Mouse (Mus musculus) midbrain, embryonic 11.5 days (tissue): ENCODE measurements around the gene S100z. TPM values are rescaled to one million over a fixed set of nuclear protein-coding genes. Genes with fewer than 3 reads are reported as not detected.

ENCODE experiments used
- ATAC-seq: fragments of 200-750 bp; cut with Nextera tagmentation; 2 replicates; pipeline ENCODE4 v1.8.0; 2017; ENCODE audit warnings: moderate TSS enrichment, moderate library complexity; ENCODE audit not compliant: low FRiP score
- DNase-seq: peaks from one replicate; pipeline ENCODE4 v3.0.0; 2015; ENCODE audit warnings: low spot score; ENCODE audit errors: missing footprints
- H3K27ac ChIP-seq: fragments of 300-500 bp; sonication (generic); 2 replicates; pipeline ENCODE4 v1.5.1; 2014; ENCODE audit warnings: low read depth, low read length
- H3K27me3 ChIP-seq: fragments of 300-500 bp; sonication (generic); 2 replicates; pipeline ENCODE4 v1.6.1; 2014; ENCODE audit warnings: mild to moderate bottlenecking, low read length, moderate library complexity, mixed read lengths; ENCODE audit not compliant: control insufficient read depth, insufficient read depth
- H3K36me3 ChIP-seq: fragments of 300-500 bp; sonication (generic); 2 replicates; pipeline ENCODE4 v1.6.1; 2014; ENCODE audit warnings: mild to moderate bottlenecking, low read length, moderate library complexity, mixed read lengths; ENCODE audit not compliant: control insufficient read depth, insufficient read depth
- H3K4me1 ChIP-seq: fragments of 300-500 bp; sonication (generic); 2 replicates; pipeline ENCODE4 v1.6.1; 2014; ENCODE audit warnings: low read length; ENCODE audit not compliant: control insufficient read depth, insufficient read depth
- H3K4me2 ChIP-seq: fragments of 300-500 bp; sonication (generic); 2 replicates; pipeline ENCODE4 v1.6.1; 2014; ENCODE audit warnings: mild to moderate bottlenecking, moderate library complexity
- H3K4me3 ChIP-seq: fragments of 300-500 bp; sonication (generic); 2 replicates; pipeline ENCODE4 v1.5.1; 2014; ENCODE audit warnings: low read depth, low read length
- H3K9ac ChIP-seq: fragments of 300-500 bp; sonication (generic); 2 replicates; pipeline ENCODE4 v1.6.1; 2014; ENCODE audit warnings: low read length
- H3K9me3 ChIP-seq: fragments of 300-500 bp; sonication (generic); 2 replicates; pipeline ENCODE4 v1.6.1; 2016; ENCODE audit warnings: low read length; ENCODE audit not compliant: control insufficient read depth
- WGBS: fragments of 180-500 bp; shearing (Covaris S2); extraction: QIAGEN DNeasy Blood & Tissue Kit; methylation state at CpG from one replicate; pipeline ENCODE4 v1.1.7; 2014; 5-methylcytosine and 5-hydroxymethylcytosine counted together
- polyA plus RNA-seq: library from polyadenylated mRNA; unstranded; fragments of >200 nt; fragmentation: Nextera tagmentation; extraction: Ambion mirVana; gene quantifications from 2 replicates; pipeline ENCODE4 v1.2.1, GENCODE M21; 2014

Gene S100z
- polyA plus RNA-seq, 1 experiment from 2014 or later, result not detected

DNA sequence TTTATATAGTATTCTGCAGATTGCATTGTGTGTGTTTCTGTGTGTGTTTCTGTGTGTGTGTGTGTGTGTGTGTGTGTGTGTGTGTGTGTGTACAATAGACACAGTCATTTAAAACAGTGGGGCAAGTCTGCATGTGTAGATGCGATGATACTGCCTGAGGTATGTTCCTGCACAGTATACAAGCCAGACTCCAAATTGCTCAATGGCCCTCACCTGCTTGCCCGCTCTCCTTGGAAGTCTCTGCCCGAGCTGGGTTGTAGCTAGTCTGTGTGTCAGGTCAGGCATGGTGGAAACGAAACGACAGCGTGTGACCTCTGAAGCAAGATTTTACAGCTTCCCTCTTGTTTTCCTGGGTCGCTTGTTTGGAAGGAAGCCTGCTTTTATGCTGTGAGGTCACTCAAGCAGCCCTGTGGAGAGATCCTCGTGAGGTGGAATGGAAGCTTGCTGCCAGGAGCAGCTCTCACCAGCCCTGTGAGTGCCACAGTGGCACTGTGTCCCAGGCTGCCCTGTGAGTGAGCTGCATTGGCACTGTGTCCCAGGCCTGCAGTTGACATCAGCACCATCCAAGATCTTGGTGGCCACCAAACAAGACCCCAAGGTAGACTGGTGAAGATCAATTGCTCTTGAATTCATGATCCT is 24.9 kb upstream of the S100z start:
- Histone ChIP-seq H3K27ac (no peak overlapping the region), H3K9me3 (no peaks in the 10 kb centered on the region), H3K4me1 (no peaks in the 10 kb centered on the region), H3K4me2 (no peak overlapping the region), H3K27me3 (no peaks in the 10 kb centered on the region), H3K9ac (no peak overlapping the region), H3K4me3 (no peak overlapping the region), H3K36me3 (no peaks in the 10 kb centered on the region)
- 85% methylated on average over 8 of the region's 8 CpGs for WGBS
- DNase-seq, result no peak
- no peak for ATAC-seq

DNA sequence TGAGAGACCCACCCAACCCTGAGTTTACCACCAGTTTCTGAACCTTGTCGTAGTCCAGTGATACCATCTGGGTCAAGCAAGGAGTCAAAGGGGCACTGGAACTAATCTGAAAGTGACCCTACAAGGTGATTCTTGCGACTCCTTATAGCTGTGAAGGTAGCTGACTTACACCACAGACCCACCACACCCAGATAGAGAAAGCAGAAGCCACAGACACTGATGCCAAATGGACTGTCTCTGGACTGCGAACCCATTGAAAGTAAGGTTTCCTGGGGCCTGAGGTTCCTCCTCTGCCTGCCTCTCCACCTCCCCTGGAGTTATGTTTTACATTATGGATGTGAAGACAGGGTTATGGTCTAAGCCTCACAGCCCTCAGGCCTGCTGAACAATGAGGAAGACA is 18.1 kb upstream of the S100z start:
- DNase-seq (no peak), ATAC-seq (no peak)
- no peaks in the 10 kb centered on the region for H3K27me3 ChIP-seq
- no peak overlapping the region for H3K4me3 ChIP-seq
- WGBS, result 87% methylated on average over 3 of the region's 3 CpGs
- H3K9me3 ChIP-seq, result no peaks in the 10 kb centered on the region
- no peaks in the 10 kb centered on the region for H3K4me1 ChIP-seq
- H3K4me2 ChIP-seq, result no peak overlapping the region
- no peaks in the 10 kb centered on the region for H3K36me3 ChIP-seq
- H3K9ac ChIP-seq, result no peak overlapping the region
- no peak overlapping the region for H3K27ac ChIP-seq

DNA sequence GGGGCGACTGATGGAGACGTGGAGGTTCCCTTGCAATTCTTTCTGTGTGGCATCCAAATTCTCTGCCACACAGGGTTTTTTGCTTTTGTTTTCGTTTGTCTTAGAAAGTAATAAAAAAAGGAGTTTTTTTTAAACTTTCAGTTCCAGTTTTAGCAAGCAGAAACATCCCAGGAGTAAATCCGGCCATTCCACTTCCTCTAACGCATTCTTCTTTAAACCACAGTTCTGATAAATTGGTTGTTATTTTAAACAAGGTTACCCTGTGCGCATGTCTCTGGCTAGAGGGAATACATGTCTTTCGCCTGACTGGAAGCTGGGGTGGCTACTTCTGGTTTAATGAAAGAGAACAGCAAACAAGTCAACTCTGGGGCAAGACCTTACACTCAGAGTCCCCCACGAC is 16.3 kb upstream of the S100z start:
- no peak for ATAC-seq
- no peak for DNase-seq
- 83% methylated on average over 8 of the region's 8 CpGs for WGBS
- H3K4me1 ChIP-seq, result peaks cover 3% of the 10 kb centered on the region; the same call in 1 of the 2 replicates
- no peak overlapping the region for H3K4me3 ChIP-seq
- no peaks in the 10 kb centered on the region for H3K36me3 ChIP-seq
- H3K9ac ChIP-seq, result no peak overlapping the region
- no peak overlapping the region for H3K4me2 ChIP-seq
- H3K9me3 ChIP-seq, result no peaks in the 10 kb centered on the region
- no peak overlapping the region for H3K27ac ChIP-seq
- H3K27me3 ChIP-seq, result no peaks in the 10 kb centered on the region

- no peak overlapping the region for H3K4me3 ChIP-seq
- H3K36me3 ChIP-seq, result no peaks in the 10 kb centered on the region
- no peak overlapping the region for H3K27ac ChIP-seq
- H3K9me3 ChIP-seq, result no peaks in the 10 kb centered on the region
- H3K9ac ChIP-seq, result no peak overlapping the region
- H3K4me2 ChIP-seq, result no peak overlapping the region
- WGBS, result 71% methylated on average over 5 of the region's 5 CpGs
- ATAC-seq (no peak), DNase-seq (peak; percentile 69)
- peaks cover 3% of the 10 kb centered on the region; the same call in 1 of the 2 replicates for H3K4me1 ChIP-seq
- no peaks in the 10 kb centered on the region for H3K27me3 ChIP-seq
These were observed 14.8 kb upstream of the S100z start for GRCm38 (mm10) chr13:95493296-95493695.

DNA sequence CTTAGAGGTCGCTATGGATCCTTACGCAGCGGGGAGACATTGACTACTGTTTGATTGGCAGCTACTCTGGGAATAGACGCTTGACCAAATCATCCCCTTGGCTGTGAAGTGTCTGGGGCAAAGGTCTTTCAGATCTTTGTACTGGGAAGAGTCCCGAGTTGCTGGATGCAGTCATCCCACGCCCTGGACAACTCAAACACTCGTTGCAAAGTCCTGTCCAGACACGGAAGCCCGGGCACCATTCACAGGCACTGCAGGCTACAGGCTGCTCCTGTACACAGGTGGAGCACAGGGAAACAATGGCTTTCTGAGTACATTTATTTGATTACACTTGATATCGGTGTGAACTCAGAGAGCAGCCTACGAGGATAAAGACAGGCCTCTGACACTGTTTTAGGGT is 12.8 kb upstream of the S100z start:
- WGBS, result 55% methylated on average over 11 of the region's 11 CpGs
- Histone ChIP-seq H3K36me3 (no peaks in the 10 kb centered on the region), H3K4me1 (peaks cover 3% of the 10 kb centered on the region; the same call in 1 of the 2 replicates), H3K9me3 (no peaks in the 10 kb centered on the region), H3K4me2 (no peak overlapping the region), H3K27me3 (no peaks in the 10 kb centered on the region), H3K4me3 (no peak overlapping the region), H3K9ac (no peak overlapping the region), H3K27ac (no peak overlapping the region)
- DNase-seq (peak; percentile 45), ATAC-seq (no peak)

- WGBS, result 44% methylated on average over 5 of the region's 5 CpGs
- Histone ChIP-seq H3K4me1 (no peaks in the 10 kb centered on the region), H3K27me3 (no peaks in the 10 kb centered on the region), H3K9ac (no peak overlapping the region), H3K36me3 (no peaks in the 10 kb centered on the region), H3K4me2 (no peak overlapping the region), H3K9me3 (no peaks in the 10 kb centered on the region), H3K27ac (no peak overlapping the region), H3K4me3 (no peak overlapping the region)
- DNase-seq, result peak; percentile 81
- no peak for ATAC-seq
These were observed 6.1 kb upstream of the S100z start for GRCm38 (mm10) chr13:95484664-95485063.

DNA sequence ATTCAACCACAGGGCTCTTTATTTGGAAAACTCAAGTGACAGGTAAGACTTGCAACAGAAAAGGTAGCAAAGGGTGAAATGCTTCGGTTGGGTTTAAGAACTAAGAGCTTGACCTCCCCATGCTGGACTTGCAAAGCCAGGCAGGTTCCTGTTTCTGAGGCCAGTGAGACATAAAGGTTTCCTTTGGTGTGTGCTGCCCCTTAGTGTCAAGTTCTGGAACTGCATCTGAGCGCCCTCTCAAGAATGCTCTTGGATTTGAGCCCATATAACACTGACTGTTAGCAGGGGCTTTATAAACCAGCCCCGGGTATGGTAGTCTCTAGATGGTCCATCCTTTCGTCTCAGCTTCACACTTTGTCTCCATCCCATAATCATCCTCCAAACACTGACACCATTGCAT is 2.9 kb upstream of the S100z start:
- Histone ChIP-seq H3K4me2 (no peak overlapping the region), H3K36me3 (no peaks in the 10 kb centered on the region), H3K4me3 (no peak overlapping the region), H3K4me1 (no peaks in the 10 kb centered on the region), H3K9me3 (no peaks in the 10 kb centered on the region), H3K9ac (no peak overlapping the region), H3K27me3 (no peaks in the 10 kb centered on the region), H3K27ac (no peak overlapping the region)
- DNase-seq (peak; percentile 99), ATAC-seq (peak; percentile 64)
- 22% methylated on average over 4 of the region's 4 CpGs for WGBS

- DNase-seq (no peak), ATAC-seq (no peak)
- no peaks in the 10 kb centered on the region for H3K27me3 ChIP-seq
- 85% methylated on average over 6 of the region's 6 CpGs for WGBS
- no peaks in the 10 kb centered on the region for H3K36me3 ChIP-seq
- no peak overlapping the region for H3K9ac ChIP-seq
- no peaks in the 10 kb centered on the region for H3K4me1 ChIP-seq
- H3K9me3 ChIP-seq, result no peaks in the 10 kb centered on the region
- no peak overlapping the region for H3K27ac ChIP-seq
- no peak overlapping the region for H3K4me2 ChIP-seq
- no peak overlapping the region for H3K4me3 ChIP-seq
These were observed 1.3 kb downstream of the S100z start for GRCm38 (mm10) chr13:95477173-95477572.

DNA sequence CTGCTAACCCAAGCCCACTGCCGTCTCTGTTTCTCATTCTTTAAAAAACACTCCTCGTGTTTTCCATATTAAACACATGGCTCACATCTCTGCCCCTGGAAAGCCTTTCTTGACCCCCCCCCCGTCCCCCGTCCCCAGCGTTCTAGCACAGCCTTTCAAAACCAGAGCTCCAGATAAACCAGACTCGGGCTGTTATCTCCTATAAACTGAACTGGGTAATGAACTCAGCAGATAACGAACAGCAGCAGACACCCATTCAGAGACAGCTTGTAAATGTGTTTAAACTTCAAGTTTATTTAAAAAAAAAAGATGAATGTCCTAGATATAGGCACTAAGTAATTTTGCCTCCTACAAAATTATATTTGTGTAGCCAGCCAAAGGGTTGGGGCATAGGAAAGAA is 3.4 kb downstream of the S100z start:
- Histone ChIP-seq H3K9ac (no peak overlapping the region), H3K36me3 (no peaks in the 10 kb centered on the region), H3K9me3 (no peaks in the 10 kb centered on the region), H3K4me3 (no peak overlapping the region), H3K27ac (no peak overlapping the region), H3K27me3 (no peaks in the 10 kb centered on the region), H3K4me2 (no peak overlapping the region), H3K4me1 (no peaks in the 10 kb centered on the region)
- DNase-seq (no peak), ATAC-seq (no peak)
- WGBS, result 81% methylated on average over 7 of the region's 7 CpGs
